Mouse (Mus musculus): Measurements from ENCODE around the gene Acox2. TPM values are rescaled to one million over a fixed set of nuclear protein-coding genes. Genes with fewer than 3 reads are reported as not detected.

Acox2 gene
- total RNA-seq, 1 experiment from 2014 or later, result 30.4 TPM

DNA sequence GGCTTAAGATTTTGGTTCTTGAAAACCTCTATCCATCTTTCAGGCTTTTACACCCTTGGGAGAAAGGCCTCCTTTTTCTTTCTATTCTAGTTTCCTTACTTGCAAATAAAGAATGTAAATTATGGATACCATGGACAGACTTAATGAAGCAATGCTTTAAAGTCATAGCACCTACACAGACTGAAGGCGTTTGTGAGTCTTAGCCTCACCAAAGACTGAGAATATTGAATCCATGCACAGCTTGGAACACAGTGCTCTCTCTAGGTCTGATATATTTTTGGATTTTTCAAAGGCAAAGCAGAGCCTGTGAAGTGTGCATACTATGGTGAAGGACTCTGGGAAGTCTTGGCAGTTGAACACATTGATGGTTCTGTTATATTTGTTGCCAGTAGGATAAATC is 9.9 kb downstream of the Acox2 start:
- DNase-seq, result no peak

DNA sequence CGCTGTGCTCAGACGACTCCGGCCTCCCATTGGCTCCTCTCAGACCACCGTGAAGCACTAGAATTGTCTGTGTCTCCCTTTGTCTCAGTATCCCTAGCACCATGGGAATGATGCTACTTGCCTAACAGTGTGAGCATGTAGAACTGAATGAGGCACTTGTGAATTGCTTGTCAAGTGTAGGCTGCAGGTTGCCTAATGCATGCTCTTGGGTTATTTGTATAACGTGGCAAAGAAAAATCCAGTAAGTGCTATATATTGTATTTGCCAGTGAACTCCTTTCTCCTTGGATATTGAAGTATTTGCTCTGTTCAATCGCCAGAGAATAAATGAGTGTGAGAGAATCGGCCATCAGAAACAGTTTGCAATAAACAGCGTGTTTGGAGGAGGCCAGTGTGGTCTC is 12.3 kb downstream of the Acox2 start:
- no peak for DNase-seq

DNA sequence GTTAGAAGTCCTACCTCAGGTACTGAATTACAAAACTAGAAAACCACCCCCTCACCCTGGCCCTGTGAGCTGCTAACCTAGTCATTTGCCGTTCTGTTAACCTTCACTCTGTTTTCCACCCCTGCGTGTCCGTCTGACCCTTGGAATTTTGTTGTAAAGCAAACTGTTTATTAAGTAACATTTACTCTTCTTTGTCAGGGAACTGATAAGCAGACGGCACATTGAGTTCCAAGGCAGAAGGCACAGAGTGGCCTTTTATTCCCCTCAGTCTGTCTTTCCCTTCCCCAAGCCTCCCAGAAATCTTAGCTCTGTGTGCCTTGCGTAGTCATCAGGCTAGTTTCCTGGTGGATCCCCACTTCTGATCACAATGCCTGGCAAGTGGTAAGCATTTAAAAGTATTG is 14.9 kb downstream of the Acox2 start:
- DNase-seq, result no peak

DNA sequence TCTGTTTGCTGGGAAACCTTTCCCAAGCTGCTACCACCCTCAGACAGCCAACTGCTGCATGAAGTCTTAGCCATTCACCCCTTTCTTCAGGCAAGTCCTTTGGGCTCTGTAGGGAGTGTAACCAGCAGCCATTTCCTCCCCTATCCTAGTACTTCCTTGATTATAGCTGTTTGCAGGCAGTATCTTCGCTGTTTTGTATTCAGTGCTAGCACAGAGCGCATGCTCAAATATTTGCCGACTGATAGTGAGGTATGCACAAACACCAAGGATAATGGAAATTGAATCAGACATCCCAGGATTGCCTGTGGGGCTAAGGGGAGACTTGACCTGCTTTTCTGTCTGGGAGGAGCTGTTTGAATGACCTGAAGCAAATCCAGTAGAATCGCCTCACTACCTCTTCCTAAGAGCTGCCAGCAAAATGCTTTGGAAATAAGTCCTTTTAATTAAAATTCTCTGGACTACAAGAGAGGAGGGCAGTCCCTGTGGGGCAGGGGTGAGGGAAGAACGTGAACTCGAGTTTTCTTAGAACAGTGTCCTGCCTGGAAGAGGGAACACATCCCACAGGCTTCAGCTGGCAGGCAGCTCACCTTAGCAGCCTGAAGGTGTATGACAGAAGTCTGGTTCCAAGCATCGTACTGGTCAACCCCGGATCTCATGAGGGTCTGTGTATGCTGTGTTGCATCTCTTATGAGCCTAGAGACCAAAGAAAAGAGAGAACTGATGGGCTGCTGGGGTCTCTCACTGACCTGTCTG is 15.8 kb downstream of the Acox2 start:
- DNase-seq, result no peak

- peak; percentile 43 for DNase-seq
Measured at GRCm38 (mm10) chr14:8242388-8242920, 16.7 kb downstream of the Acox2 start.

DNA sequence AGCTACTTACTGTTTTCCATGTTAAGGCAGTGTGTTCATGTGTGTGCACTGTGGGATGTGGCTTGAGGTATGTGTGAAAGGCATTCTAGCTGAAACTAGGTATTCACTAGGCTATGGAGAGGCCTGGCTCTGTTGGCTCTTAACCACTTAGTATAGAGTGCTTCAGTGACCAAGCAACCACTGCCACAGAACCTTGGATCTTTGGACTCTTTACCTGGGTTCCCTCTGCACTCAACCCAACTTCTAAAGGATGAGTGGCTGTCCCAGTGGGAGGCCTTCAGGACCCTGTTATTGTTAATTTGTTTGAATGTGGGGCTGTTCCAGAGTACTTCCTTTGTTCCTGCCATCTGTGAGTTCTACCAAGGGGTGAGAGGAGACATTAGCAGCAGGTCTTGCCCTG is 17.3 kb downstream of the Acox2 start:
- no peak for DNase-seq

- DNase-seq, result no peak
Measured at GRCm38 (mm10) chr14:8233252-8233651, 25.9 kb downstream of the Acox2 start.

- DNase-seq, result no peak
Measured at GRCm38 (mm10) chr14:8232155-8232910, 26.8 kb downstream of the Acox2 start.

- no peak for DNase-seq
Measured at GRCm38 (mm10) chr14:8229367-8230019, 29.7 kb downstream of the Acox2 start.

DNA sequence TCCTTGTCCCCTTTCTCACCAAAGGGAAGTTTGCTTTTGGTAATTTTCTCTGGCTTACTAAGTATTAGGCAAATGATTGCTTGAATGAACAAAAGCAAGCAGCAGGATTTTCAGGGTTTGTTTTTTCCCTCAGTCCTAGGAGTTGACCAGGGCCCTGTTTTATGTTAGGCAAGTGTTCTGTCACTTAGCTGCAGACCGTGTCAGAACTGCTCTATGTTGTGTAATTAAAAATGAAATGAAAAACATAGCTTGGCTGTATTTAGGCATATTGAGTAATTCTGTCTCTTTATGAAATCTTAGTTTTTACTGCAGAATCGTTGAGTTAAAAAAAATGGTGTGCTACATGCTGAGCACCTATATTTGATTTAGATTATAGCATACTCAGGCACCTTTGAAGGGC is 34.3 kb downstream of the Acox2 start:
- no peak for DNase-seq

GRCm38 (mm10) chr14:8223506-8224293 is 35.5 kb downstream of the Acox2 start:
- DNase-seq, result no peak

DNA sequence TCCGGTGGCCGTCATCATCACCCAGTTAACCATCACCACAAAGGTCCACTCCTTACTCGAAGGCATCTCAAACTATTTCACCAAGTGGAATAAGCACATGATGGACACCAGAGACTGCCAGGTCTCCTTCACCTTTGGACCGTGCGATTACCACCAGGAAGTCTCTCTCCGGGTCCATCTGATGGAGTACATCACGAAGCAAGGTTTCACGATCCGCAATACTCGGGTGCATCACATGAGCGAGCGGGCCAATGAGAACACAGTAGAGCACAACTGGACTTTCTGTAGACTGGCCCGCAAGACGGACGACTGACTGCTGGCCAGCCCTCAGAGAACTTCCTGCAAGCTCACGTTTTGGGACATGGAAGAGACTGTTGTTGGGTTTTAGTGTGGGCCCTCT is 36.6 kb downstream of the Acox2 start:
- no peak for DNase-seq

DNA sequence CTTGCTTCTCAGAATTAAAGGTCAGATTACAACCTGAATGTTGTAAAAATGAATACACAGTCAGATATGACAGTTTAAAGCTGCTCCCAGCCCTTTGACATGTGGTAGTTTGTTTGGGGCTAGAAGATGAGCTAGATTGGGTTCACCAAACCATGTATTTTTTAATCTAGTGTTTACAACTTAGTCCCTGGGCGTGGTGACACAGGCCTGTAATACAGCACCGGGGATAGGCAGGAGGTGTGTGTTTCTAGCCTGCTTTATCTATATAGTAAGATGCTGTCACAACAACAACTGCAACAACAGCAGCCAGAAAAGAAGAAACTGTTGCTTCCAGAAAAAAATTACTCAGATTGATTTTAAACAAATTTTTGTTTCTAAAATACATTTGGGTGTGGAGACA is 38.2 kb downstream of the Acox2 start:
- DNase-seq, result no peak

- DNase-seq, result peak; percentile 37
Measured at GRCm38 (mm10) chr14:8220306-8220705, 38.8 kb downstream of the Acox2 start.

- DNase-seq, result no peak
Measured at GRCm38 (mm10) chr14:8219876-8220275, 39.3 kb downstream of the Acox2 start.

DNA sequence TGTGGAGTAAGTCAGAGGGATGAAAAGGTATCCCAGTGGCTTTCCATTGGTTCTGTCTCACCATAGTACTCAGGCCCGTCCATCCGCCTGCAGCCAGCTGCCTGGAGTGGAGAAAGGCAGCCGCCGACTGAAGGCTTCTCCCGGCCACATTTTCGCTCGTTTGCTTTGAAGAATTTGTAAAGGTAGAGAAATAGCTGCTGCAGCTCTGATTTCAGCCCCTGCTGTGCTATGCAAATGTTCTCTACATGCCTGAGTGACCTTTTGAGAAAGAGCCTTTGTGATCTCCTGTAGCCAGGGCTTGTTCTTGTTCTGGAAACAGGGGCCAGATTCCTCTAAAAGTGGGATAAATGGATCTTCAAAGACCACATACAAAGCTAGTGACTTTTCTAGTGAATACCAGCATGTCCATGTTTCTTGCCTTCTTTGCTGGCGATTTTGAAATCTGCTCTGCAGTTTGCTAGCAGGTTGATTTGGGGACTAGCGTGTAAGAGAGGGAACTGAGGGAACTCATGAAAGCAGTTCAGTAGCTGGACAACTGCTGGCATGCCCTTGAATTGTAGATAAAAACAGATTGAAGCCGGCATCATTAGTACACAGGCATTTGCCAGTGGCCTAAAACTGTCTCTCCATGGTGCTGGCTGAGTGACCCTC is 40.3 kb downstream of the Acox2 start:
- peak; percentile 28 for DNase-seq

- peak; percentile 29 for DNase-seq
Measured at GRCm38 (mm10) chr14:8218238-8218637, 40.9 kb downstream of the Acox2 start.

DNA sequence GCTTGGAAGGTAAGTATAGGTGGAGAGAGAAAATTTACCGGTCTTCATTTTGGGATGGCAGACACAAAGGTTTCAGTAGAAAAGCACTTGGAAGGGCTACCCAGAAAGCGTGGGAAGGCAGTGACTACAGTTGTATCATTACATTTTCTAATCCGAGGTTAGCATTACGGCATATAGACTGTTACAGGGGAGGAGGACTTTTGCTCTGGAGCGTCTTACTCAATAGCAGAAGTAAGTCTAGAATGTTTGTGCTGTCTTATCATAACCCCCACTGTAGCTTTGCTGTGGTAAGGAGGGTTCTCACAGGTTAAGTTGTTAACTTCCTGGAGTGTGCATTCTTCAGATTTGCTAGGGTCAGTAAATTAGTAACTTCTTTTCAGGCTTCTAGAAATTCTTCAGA is 43.1 kb downstream of the Acox2 start:
- no peak for DNase-seq

DNA sequence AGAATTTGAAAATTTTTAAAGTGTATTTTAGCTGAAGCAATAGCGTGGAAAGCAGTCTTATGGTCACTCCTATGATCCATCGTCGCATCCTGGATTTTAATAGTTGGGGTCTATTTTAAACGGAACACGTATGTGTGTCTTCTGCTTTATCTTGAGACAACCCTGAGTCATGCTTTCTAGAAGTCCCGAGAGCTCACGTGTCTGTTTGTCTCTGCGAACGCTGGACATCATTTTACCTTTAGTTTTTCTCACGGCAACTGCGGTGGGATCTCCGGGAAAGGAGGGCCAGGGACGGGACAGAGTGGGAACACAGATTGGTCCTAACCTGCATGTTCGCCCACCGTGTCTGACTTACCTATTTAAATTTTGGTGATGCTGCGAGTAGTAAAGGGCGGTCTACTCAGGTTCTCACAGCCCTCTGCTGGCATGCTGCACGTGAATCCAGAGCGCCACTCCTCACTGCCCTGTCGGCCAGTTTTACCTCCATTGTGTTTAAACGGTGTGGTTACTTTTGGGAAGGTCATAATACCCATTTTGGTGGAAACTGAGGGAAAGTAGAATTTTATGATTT is 43.9 kb downstream of the Acox2 start:
- DNase-seq, result no peak

DNA sequence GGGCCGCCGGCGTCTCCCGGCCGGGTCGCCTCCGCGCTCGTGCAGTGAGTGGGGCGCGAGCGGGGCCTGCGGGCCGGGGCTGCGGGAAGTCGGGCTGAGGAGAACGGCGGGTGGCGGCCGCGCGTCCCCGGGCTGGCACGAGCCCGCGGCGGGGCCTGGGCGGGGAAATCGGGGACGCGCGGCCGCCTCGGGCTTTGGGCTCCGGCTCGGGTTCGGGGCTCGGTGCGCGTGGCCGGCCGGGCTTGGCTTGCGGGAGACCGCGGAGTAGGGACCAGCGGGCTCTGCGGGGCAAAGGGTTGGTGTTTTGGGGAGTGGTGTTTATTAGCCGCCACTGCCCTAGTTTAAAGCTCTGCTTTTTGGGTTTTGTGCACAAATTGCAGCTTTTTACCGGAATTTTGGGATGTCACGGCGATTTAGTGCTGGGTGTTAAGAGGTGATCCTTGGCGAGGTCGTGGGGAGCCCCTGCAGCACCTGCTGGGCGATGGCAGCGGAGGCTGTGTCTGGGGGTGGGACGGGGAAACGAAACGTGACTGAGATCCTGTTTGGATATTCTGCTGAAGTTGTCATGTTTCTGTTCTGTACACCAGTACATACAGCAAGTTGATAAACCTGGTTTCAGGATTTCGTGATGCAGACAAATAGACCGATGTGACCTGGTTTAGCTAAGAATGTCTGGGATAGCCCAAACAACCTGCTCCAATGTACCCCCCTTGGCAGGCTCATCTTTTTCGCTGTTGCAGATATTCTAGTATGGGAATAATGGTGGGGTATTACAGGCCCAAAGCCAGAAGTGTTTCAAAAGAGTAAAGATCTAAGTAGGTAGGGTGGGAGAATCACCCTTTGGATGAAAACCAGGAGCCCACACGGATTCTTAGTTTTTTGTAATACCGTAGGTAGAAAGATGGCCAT is 44.6 kb downstream of the Acox2 start:
- peak; percentile 88 for DNase-seq
